Mouse (Mus musculus): ENCODE data around the gene Peli3.

Gene Peli3

DNA sequence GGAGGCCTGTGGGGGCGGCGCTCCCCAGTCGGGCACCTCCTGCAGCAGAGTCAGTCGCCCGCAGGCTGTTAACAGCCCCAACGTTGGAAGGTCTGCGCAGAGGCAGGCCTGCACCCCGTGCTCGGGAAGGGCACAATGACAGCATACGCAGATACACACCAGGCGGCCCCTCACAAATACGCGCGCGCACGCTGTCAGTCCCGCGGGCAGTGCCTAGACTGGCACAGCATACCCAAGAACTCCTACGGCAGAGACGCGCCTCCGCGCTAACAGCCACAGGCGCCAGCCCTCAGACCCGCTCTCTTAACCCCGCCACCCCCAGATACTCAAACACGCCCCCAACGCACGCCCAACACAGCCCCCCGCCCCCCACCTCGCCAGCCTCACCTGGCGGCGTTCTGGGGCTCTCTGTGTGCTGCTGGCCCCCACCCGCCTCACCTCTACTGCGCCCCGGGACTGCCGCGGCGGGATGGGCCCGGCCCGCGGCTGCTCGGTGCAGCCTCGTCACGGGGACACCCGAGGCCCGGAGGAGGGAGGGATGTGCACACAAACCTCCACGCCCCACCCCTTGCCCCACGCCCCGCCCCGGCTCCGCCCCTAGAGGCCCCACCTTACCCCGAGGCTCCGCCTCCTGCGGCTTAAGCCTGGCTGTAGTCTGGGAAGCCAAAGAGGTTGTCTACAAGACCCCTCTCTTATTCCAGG, at the start of gene Peli3:
Peli3 (minus strand) TSS at position 577 of the 702 bp plus-strand sequence.
- WGBS, result 2% methylated on average over 44 of the region's 55 CpGs

DNA sequence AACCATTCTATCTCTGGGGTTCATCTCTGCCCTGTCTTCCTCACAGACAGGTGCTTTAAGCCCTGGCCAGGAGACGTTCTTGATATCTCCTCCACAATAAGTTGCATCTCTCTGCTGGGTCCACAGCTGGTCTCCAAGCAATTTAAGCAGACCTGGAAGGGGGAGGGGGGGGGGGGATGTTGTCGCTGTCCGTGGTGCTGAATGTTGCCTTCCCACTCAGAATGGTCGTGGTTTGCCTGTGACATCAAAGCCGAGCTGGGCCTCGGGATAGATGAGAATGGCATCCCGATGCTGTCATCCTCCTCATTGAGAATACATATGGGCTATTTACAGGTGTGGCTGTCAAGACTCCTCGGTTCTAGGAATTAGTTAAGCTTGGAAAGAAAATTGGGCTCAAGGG, 49.4 kb upstream of the Peli3 start:
- WGBS, result 9% methylated on average over 8 of the region's 8 CpGs

DNA sequence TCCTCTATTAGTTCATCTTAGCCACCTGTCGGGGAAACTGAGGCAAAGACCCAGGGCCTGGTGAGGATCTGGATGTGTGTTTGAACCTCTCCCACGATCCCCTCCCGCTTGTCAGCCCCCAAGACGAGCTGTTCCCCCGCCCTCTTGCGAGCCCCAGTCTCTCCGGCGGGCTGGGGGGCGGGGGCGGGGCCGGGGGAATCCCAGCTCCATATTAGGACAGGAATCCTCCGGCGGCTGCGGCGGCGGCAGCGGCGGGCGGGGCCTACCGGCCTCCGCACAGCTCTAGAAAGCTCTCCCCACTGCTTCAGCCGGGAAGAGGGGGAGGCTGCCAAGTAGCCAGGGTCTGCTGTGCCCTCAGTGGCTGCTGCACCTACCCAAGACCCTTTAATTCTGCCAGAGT, 47.8 kb upstream of the Peli3 start:
- under 1% methylated on average over 22 of the region's 22 CpGs for WGBS

DNA sequence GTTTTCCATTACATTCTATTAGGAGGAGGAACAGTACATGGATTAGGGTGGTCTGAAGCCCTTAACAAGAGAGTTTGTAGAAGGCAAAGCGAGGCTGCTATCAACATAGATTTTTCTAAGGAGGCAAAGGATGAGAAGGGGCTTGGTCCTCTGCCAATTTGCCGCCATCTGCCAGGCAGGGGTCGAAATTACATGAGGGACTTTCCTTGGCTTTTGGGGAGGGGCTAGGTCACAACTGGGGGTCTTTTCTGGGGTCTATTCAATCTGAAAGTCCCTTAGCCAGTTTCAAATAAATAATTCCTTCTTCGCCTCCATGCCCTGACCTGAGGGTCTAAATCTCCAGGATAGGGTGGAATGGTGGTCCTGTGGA, 47.3 kb upstream of the Peli3 start, which contains the start of gene Npas4:
Npas4 (minus strand) TSS at position 61 of the 370 bp plus-strand sequence.
- WGBS, result 12% methylated on average over 4 of the region's 4 CpGs

DNA sequence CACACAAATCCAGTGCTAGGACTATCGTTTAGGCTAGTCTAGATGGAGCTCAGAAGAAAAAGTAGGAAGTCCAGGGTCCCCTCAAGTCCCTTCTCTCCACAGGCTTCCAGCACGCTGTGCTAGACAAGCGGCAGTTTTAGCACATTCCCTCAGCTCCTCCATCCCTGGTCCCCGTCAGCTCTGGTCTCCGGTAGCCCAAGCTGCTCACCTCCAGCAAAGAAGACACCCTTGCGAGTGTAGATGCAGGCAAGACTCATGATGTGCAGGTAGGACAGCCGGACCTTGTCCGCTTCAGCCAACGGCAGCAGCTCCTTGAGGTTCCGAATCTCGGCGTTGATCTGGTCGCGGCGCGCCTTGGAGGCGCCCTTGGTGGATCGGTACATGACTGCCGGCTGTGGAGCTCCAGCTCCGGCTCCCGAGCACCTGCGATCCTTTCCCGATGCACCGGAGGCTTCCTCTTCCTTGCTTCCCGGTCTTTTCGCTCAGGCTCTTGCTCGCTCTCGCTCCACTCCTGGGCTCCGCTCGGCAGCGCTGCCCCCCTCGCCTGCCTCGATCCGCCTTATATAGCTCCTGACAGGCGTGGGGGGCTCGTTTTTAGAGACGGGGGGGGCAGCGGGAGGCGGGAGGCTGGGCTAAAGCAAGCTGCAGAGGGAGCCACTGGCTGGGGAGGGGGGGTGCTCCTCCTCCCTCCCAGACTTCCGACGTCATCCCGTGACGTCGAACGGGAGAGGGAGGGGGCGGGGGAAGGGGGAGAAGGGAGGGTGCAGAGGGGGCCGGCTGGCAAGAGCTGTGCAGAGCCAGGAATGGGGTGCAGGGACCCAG, 46.7 kb upstream of the Peli3 start:
- 7% methylated on average over 47 of the region's 47 CpGs for WGBS

DNA sequence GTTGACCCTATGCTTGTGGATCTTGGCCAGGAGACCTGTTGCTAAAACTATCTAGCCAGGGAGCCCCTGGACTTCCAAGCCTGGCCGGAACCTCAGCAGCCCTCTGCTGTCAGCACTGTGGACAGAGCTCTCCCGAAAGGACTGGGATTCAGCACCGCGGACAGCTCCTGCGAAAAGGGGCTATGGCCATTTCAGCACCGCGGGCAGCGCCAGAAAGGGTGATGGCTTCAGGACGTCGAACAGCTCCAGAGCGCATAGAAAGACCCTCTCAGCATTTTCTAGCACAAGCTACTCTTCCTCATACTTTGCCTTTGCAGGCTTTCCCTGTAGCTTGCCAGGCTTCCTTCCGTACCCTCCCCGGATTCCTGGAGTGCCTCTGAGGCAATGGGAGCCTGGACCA, 46.1 kb upstream of the Peli3 start:
- WGBS, result 3% methylated on average over 13 of the region's 13 CpGs

DNA sequence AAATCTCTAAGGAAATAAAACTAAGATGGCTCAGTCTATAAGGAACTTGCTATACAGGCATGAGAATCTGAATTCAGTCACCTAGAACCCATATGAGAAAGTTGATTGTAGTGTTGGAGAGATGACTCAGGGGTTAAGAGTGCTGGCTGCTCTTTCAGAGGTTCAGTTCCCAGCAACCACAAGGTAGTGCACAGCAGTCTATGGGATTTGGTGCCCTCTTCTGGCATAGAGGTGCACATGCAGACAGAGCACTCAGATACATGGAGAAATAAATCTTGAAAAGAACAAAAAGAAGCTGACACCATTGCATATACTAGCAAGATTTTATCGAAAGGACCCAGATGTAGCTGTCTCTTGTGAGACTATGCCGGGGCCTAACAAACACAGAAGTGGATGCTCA, 25.3 kb upstream of the Peli3 start:
- WGBS, result 91% methylated on average over 2 of the region's 2 CpGs

DNA sequence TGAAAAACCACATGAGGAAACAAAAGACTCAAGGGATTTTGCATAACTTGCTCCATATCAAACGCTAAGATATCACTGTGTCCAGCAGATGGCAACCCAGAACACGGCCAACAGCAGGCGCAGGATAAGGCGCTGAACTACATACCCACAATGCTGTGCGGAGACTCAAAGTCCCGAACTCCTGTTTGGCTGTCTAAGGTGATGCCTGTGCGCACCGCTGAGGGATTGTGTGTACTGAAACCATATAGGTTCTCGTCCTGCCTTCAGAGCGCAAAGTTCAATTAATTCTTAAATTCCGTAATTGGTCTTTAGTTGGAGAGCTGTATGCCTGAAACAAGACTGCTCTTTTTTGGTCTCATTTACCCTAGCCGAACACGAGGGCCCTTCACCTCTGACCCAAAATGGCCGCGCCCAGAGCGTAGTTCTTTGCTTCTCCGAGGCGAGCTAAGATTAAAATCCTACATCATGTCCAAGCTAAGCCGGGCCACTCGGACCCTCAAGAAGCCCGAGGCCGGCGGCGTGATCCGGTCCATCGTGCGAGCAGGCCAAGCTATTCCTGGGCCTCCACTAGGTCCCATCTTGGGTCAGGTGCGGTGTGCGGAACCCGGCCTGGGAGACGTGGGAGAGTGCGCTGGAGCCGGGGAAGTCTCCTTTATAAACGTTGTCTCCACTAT, 19.1 kb upstream of the Peli3 start, which contains the start of gene Mrpl11:
Mrpl11 (plus strand) TSS at position 220 of the 674 bp plus-strand sequence.
- under 1% methylated on average over 34 of the region's 34 CpGs for WGBS

DNA sequence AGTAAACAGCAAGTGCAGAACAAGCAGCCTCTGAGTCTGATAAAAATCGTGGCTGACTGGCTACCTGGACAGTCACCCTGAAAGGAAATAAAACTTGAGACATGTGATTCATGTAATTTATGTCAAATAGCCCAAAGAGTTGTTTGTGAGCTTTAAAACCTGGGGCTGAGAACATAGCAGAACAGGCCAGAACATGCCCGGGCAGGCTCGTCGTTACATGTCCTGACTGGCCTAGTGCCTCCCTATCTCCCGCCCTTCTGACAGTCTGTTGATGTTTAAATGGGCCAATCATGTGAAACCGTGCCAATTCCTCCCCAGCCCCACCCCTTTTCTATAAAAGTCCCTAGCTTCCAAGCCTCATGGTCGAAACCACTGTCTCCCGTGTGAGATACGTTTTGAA, 5.7 kb upstream of the Peli3 start:
- 84% methylated on average over 9 of the region's 9 CpGs for WGBS

DNA sequence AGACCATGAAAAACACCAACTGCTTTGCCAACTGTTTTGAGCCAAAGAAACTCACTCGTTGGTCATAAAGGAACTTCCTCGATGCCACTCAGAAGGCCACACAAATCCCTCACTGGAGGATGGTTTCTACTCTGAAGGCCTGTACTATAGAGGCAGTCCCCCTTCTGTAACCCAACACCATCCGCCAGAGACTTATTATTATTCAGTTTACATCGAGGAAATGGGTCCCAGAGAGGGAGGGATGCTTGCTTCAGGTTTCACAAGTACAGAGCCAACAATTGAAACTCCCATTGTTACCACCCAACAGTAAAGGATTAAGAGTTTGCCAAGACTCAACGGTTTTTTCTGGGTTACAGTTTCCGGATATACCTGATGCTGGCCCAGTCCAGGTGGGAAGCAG, 2.6 kb upstream of the Peli3 start:
- WGBS, result 49% methylated on average over 6 of the region's 6 CpGs

DNA sequence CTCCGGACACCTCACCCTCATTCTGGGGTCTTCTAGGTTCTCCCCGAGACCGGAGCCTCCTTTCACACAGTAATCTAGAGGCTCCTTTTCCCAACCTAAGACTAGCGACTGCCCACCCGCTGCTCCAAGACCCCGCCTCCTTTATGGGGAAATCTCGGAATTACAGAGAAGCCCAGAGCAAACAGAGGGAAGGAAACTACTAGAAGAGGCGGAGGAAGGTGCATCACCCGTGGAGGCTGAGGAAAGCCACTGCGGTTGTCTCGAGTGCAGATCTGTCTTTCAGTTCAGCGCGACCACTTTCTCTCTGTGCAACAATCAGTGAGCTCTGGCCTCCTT, 294 bp upstream of the Peli3 start:
- 3% methylated on average over 13 of the region's 13 CpGs for WGBS

DNA sequence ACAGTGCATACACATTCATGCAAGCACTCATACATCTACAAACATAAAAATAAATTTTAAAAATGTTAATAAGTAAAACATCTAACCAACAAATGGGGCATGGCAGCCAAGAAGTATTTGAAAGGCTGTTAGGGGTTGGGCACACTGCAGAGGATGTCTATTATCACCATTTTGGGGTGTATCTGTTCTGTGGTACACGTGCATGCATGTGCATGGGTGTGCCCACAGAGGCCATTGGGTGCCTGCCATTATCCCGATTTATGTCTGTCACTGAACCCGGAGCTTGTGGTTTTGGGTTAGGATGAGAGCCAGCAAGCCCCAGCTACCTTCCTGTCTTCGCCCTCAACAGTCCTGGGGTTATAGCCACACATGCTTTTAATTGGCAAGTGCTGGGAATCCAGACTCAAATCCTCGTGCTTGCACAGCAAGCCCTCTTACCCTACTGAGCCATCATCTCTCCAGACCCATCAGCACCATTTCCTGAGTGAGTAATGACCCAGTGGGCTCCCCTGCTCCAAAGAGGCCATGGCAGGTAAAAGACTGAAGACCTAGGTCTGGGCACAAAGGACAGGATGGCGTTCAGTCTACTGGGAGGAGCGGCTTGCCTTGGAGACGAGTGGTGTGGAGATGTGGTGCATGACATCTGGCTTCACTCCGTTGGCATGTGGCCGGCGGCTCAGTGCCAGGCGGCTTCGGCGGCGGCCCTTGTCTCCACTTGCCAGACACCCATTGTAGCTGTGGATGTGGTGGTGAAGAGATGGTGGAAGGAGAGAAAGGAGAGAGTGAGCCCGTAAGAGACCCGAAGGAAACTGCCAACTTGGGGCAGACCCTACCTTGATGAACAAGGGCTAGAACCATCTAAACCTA, 5.2 kb downstream of the Peli3 start:
- 81% methylated on average over 17 of the region's 17 CpGs for WGBS

DNA sequence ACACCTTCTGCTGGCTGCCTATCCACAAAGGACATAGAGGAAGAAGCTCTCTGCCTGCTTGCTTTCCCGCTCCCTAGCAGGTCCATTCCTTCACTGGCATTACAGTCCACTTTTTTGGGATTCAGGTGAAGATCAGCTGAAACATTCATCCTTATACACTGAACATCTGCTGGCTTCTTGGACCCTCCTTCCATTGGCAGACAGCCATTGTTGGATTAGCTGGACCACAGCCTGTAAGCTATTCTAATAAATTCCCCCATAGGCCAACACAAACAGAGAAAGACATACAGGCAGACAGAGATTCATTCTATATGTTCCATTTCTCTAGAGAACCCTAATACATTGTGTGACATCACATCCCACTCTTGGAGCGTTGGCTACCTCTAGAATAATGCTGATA, 6.0 kb downstream of the Peli3 start:
- WGBS, result 91% methylated on average over 2 of the region's 2 CpGs

DNA sequence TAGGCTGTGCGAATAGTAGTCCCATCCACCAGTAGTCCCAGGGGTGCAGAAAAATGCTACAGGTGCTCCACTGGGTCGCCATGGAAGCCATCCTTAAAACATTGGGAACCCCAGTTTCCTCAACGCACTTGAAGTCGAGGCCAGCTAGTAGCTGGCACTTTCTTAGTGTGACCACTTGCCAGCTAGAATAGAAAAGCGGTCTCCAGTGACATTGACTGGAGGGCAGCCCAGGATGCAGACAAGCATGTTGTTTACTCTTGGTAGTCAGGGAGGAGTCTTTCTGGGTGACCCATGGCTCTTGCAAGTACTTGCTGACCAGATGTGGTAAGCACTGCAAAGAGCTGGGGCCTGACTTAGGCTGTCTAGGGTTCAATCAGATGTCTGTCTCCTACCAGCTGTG, 14.1 kb downstream of the Peli3 start:
- 45% methylated on average over 5 of the region's 5 CpGs for WGBS

DNA sequence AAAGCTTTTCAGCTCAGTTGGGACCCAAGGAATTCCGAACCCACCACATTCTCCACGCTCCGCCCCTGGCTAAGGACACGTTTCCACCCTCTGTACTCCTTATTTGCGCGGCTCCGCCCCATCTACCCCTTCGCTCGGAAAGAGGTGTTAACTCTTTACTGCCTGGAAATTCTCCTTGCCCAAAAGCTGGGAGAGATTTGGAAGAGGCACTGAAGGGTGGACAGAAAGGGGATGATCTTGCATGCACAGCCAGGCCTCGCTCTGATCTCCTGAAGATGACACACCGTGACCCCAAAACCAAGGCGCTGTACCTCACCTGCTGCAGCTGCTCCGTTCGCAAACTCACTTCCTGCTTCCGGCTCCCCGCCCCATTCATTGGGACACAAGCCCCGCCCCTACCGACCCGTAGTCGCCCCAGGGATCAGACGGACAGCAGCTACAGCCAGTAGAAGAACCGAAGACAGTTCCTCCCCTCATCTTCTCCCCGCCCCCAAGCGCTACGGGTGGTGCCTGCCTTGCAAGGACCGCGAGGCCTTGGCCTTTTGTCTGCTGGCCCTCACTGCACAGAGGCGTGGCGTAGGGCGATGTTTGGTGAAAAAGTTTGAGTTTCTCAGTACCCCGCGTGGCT, 14.9 kb downstream of the Peli3 start, which contains the start of gene Dpp3:
Dpp3 (minus strand) TSS at position 384 of the 628 bp plus-strand sequence.
- under 1% methylated on average over 32 of the region's 32 CpGs for WGBS

DNA sequence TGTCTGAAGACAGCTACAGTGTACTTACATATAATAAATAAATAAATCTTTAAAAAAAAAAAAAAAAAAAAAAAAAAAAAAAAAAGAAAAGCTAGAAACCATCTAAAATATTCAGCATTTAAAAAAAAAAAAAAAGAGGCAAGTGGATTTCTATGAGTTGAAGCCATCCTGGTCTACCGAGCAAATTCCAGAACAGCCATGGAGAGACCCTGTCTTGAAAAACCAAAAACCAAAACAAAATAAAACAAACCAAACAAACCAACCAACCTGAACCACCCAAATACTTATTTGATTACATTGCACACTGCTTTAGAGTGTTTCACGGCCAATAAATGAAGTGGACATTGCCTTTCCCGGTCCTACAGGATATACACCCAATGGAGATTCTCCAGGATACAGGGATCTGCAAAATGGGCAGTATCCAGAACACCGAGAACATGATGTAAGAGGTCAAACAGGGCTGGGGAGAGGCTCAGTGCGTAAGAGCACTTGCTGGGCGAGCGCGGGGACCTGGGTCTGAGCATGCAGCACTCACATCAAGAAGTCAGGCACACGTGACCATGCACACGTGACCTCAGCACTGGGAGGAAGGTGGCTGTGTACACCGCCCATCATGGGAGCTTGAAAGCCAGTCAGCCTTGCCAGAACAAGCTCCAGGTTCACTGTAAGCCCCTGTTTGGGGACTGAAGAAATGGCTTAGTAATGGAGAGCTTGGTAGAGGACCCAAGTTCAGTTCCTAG, 17.6 kb downstream of the Peli3 start:
- WGBS, result 95% methylated on average over 11 of the region's 11 CpGs

DNA sequence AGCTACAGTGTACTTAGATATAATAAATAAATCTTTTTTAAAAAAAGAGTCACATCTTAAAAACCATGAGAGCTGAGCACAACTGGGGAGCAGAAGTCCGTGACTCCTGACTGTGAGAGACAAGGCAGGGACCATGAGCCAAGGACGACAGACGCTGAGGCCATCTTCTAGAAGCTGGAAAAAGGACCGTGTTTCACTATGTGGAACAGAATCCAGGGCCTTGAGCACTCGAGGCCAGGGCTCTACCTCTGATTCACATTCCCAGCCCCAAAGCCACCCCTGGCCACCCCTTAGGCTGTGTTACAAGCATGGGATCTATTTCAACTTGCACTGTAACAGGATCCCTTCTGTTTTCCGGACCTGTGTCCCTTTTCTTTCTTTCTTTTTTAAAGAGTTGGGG, 23.3 kb downstream of the Peli3 start:
- WGBS, result 85% methylated on average over 6 of the region's 6 CpGs

DNA sequence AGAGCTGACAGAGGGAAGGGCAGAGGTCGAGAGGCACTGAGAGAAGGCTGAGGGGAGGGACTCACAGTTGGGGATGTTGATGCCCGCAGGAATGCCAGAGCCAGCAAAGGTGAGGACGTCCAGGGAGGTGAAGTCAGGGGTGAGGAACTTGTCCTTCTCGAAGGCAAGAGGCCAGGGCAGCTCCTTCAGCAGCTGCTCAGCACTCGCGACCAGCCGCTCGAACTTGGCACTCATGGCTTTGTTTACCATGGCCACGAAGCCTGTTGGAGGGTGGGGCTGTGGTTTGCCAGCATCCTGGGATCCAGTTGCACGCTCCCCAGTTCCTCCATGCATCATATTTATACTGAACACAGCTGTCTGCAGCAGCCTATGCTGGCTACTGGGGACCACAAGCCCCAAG, 26.1 kb downstream of the Peli3 start:
- 82% methylated on average over 10 of the region's 10 CpGs for WGBS

DNA sequence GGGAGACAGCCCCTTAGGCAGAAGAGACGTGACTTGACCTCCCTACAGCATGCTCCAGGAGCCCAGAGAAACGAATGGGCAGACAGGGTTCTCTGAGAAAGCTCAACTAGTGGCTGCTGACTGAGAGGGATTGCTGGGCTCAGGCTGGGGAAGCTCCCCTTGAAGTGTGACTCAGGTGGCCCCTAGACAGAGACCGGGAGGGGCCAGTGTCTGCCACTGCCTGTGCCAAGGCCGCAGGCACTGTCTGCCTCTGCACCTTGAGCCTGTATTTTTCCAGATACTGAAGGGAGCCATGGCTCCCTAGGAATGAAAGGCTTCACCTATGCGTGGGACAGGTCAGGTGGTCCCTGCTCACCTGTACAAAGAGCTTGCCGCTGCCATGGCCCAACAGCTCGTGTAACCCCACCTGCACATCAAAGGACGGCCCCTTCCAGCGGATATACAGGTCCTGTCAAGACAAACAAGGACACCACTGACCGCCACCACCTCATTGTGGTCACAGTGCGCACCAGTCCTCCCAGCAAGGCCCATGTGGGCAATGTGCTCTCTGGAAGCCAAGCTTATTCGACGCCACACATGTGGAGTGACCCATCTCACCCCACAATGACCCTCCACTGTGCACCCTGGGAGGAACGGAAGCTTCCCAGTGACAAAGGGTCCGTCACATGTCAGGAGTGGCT, 26.9 kb downstream of the Peli3 start:
- WGBS, result 95% methylated on average over 15 of the region's 15 CpGs

DNA sequence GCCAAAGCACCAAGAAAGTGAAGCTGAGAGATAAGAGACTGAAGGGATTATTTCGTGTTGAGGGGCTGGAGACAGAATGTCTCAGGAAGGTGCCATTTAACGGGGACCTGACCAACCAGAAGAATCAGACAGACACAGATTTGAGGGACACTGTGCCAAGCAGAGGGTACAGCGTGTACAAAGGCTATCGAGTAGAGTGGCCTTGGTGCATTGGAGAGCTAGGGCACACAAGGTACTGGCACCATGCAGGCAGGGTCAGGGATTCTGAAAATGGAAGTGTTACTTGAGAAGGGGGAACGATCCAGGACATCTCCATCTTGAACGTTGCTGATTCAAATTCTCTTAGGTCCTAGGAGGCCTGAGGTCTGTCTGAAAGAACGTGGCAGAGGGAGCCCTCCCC, 33.6 kb downstream of the Peli3 start:
- 92% methylated on average over 7 of the region's 7 CpGs for WGBS

All from cerebral cortex, adult 2 months (tissue).